Mouse (Mus musculus): ENCODE measurements around the gene Tmem254b. TPM values are rescaled to one million over a fixed set of nuclear protein-coding genes. Genes with fewer than 3 reads are reported as not detected.
"Not testable (repeated sequence)": the region's sequence is repeated elsewhere in the genome, so short reads cannot be mapped to it uniquely, and the experiment has no call there.

Gene Tmem254b
- polyA plus RNA-seq, 1 experiment from 2014 or later: 20.0 TPM

DNA sequence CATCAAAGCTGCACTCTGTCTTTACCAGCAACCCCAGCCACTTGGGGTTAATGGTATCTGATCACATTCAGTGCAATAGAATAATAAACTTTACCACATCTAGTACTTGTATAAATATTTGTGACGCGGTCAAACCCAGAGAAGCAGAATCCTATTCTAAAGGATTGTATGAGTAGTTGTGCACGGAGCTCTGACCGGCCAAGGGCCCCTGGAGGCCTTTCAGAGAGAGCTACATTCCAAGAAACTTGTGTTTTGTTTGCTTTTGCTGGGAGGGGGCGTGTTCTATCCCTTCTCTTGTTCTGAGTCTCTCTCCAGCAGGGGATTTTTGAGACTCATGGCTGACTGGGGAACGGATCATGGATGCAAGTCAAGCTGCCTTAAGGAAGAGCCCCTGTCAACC is 31.8 kb downstream of the Tmem254b start:
- H3K36me3 ChIP-seq (ENCODE audit: control insufficient read depth, insufficient read depth, low read length); H3K4me2 ChIP-seq (replicated peaks; ENCODE audit: low read depth, low read length); H3K4me3 ChIP-seq (ENCODE audit: low read depth, low read length); H3K4me1 ChIP-seq (replicated peaks; ENCODE audit: control insufficient read depth, insufficient read depth, low read length); H3K9ac ChIP-seq (ENCODE audit: low read depth, low read length); DNase-seq (ENCODE audit: low spot score); H3K27ac ChIP-seq (ENCODE audit: low read depth, low read length); H3K9me3 ChIP-seq (ENCODE audit: control insufficient read depth, low read length); ATAC-seq (ENCODE audit: low FRiP score); H3K27me3 ChIP-seq (ENCODE audit: control insufficient read depth, insufficient read depth, low read length): not testable (repeated sequence)
- WGBS: no CpG with 5 or more reads among the region's 6 CpGs

DNA sequence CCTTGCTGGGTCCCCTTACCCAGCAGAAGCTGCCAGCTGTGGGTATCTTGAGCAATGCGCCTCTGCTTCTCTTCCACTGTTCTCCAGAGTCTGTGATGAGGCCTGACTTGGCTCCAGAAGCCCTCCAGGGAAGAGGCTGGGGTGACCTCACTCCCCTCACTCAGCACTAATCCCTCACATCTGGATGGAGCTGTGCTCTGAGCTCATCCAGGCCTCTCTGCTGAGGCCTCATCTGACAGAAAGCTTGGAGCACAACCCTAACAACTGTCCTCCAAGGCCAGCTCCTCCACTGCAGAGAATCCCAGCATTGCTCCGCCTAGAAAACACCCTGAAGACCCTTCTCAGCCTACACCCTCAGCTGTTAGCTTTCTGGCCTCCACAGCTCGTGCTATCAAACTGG is 32.9 kb downstream of the Tmem254b start:
- H3K27me3 ChIP-seq (ENCODE audit: control insufficient read depth, insufficient read depth, low read length); ATAC-seq (ENCODE audit: low FRiP score); H3K4me2 ChIP-seq (replicated peaks; ENCODE audit: low read depth, low read length); H3K9ac ChIP-seq (ENCODE audit: low read depth, low read length); H3K4me1 ChIP-seq (replicated peaks; ENCODE audit: control insufficient read depth, insufficient read depth, low read length); DNase-seq (ENCODE audit: low spot score); H3K4me3 ChIP-seq (ENCODE audit: low read depth, low read length); H3K9me3 ChIP-seq (ENCODE audit: control insufficient read depth, low read length); H3K36me3 ChIP-seq (ENCODE audit: control insufficient read depth, insufficient read depth, low read length); H3K27ac ChIP-seq (ENCODE audit: low read depth, low read length): not testable (repeated sequence)
- WGBS: no CpG with 5 or more reads among the region's 3 CpGs

DNA sequence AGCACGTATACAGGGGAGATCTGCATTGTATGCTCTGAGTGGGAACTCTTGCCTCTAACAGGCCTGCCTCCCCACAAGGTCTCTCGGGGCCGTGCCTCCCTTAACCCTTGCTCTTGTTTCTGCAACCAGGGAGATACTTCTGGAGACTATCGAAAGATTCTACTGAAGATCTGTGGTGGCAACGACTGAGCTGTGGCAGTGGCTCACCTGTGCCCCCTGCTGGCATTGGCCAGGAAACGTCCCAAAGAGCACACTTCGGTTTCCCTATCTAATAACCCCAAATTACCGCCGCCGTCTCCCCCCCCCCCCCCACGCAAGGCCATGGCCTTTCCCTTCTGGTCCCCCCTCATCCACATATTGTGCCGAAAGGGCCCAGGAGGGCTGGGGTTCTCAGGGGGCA is 41.6 kb downstream of the Tmem254b start:
- not testable (repeated sequence) for H3K27me3 ChIP-seq (ENCODE audit: control insufficient read depth, insufficient read depth, low read length); H3K27ac ChIP-seq (ENCODE audit: low read depth, low read length); H3K4me2 ChIP-seq (replicated peaks; ENCODE audit: low read depth, low read length); H3K4me3 ChIP-seq (ENCODE audit: low read depth, low read length); ATAC-seq (ENCODE audit: low FRiP score); H3K9ac ChIP-seq (ENCODE audit: low read depth, low read length); H3K36me3 ChIP-seq (ENCODE audit: control insufficient read depth, insufficient read depth, low read length); H3K4me1 ChIP-seq (replicated peaks; ENCODE audit: control insufficient read depth, insufficient read depth, low read length); DNase-seq (ENCODE audit: low spot score); H3K9me3 ChIP-seq (ENCODE audit: control insufficient read depth, low read length)
- WGBS: no CpG with 5 or more reads among the region's 12 CpGs

DNA sequence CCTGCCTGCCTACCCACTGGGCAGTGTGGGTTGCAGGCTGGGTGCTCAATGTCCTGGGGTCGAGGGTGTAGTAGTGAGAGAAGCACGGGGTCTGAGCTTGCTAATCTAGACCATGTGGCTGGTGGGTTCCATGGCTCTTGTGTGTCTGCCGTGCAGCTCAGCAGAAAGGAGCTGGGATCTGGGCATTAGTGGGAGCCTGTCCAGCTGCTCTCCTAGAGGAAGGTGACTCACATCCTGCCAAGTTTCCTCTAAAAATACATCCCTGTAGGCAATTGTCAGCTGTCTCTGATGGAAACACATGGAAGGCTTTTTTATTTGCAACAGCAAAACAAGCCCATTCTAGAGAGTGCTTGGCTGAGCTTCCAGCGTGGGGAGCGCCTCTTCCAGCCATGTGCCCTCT is 44.4 kb downstream of the Tmem254b start:
- H3K9me3 ChIP-seq (ENCODE audit: control insufficient read depth, low read length); H3K27ac ChIP-seq (ENCODE audit: low read depth, low read length); H3K4me3 ChIP-seq (ENCODE audit: low read depth, low read length); DNase-seq (ENCODE audit: low spot score); H3K27me3 ChIP-seq (ENCODE audit: control insufficient read depth, insufficient read depth, low read length); H3K9ac ChIP-seq (ENCODE audit: low read depth, low read length); H3K4me1 ChIP-seq (replicated peaks; ENCODE audit: control insufficient read depth, insufficient read depth, low read length); H3K4me2 ChIP-seq (replicated peaks; ENCODE audit: low read depth, low read length); ATAC-seq (ENCODE audit: low FRiP score); H3K36me3 ChIP-seq (ENCODE audit: control insufficient read depth, insufficient read depth, low read length): not testable (repeated sequence)
- no CpG with 5 or more reads among the region's 5 CpGs for WGBS

DNA sequence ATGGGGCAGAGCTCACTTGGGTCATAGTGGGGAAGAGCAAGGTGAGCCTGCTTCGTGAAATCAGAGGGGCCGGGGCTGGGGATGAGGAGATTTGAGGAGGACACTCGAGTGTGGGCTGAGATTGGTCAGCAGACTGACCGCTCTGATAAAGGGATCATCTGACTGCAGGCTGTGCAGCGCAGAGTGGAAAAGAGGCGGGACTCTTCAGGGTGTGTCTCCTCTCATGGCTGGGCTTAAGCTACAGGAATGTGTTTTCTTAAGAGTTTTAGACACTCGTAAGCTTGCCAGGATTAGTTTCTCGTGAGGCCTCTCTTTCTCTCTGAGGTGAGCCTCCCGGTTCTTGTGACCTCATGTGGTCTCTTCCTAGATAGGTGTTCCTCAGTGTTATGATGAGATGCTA is 45.7 kb downstream of the Tmem254b start:
- not testable (repeated sequence) for H3K36me3 ChIP-seq (ENCODE audit: control insufficient read depth, insufficient read depth, low read length); DNase-seq (ENCODE audit: low spot score); H3K4me1 ChIP-seq (replicated peaks; ENCODE audit: control insufficient read depth, insufficient read depth, low read length); H3K9me3 ChIP-seq (ENCODE audit: control insufficient read depth, low read length); H3K9ac ChIP-seq (ENCODE audit: low read depth, low read length); H3K27ac ChIP-seq (ENCODE audit: low read depth, low read length); H3K4me3 ChIP-seq (ENCODE audit: low read depth, low read length); H3K27me3 ChIP-seq (ENCODE audit: control insufficient read depth, insufficient read depth, low read length); H3K4me2 ChIP-seq (replicated peaks; ENCODE audit: low read depth, low read length); ATAC-seq (ENCODE audit: low FRiP score)
- no CpG with 5 or more reads among the region's 9 CpGs for WGBS

DNA sequence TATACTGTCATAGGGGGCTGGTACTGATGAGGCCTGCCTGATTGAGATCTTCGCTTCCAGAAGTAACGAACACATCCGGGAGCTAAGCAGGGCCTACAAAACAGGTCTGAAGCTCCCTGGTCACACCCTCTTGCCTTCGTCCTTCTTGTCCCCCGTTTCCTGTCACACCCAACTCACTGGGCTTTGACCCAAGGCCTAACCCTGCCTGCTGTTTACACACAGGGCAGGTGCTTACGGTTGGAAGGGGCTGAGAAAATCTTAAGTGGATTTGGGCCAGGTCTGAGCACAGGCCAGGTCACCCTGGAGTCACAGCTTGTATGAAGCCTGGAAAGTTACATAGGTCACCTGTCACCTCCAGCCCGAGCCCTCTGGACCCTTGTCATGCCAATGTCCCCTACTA is 50.8 kb downstream of the Tmem254b start:
- H3K36me3 ChIP-seq (ENCODE audit: control insufficient read depth, insufficient read depth, low read length); H3K9me3 ChIP-seq (ENCODE audit: control insufficient read depth, low read length); H3K27me3 ChIP-seq (ENCODE audit: control insufficient read depth, insufficient read depth, low read length); ATAC-seq (ENCODE audit: low FRiP score); H3K4me1 ChIP-seq (replicated peaks; ENCODE audit: control insufficient read depth, insufficient read depth, low read length); DNase-seq (ENCODE audit: low spot score); H3K4me3 ChIP-seq (ENCODE audit: low read depth, low read length); H3K9ac ChIP-seq (ENCODE audit: low read depth, low read length); H3K27ac ChIP-seq (ENCODE audit: low read depth, low read length); H3K4me2 ChIP-seq (replicated peaks; ENCODE audit: low read depth, low read length): not testable (repeated sequence)
- no CpG with 5 or more reads among the region's 7 CpGs for WGBS

Other genes with a start within 250 kb of the Tmem254b start
- gene Duxbl1, start 228.5 kb downstream of the Tmem254b start, polyA plus RNA-seq (2014; fragmentation: Nextera tagmentation; extraction: Ambion mirVana): 6.3 and 6.9 TPM in 2 replicates
- gene Gm9780, start 164.3 kb downstream of the Tmem254b start, polyA plus RNA-seq (2014; fragmentation: Nextera tagmentation; extraction: Ambion mirVana): 0.67 and 2.0 TPM in 2 replicates
- 22.1 and 24.6 TPM in 2 replicates for gene Tmem254c, start 139.7 kb downstream of the Tmem254b start, polyA plus RNA-seq (2014; fragmentation: Nextera tagmentation; extraction: Ambion mirVana)
- gene Cphx2, start 125.5 kb downstream of the Tmem254b start, polyA plus RNA-seq (2014; fragmentation: Nextera tagmentation; extraction: Ambion mirVana): not detected in 2 replicates
- gene Cphx3, start 124.7 kb downstream of the Tmem254b start, polyA plus RNA-seq (2014; fragmentation: Nextera tagmentation; extraction: Ambion mirVana): not detected in 2 replicates
- 0.50 and 3.3 TPM in 2 replicates for gene Duxbl2, start 88.7 kb downstream of the Tmem254b start, polyA plus RNA-seq (2014; fragmentation: Nextera tagmentation; extraction: Ambion mirVana)
- gene Plac9b, start 24.6 kb downstream of the Tmem254b start, polyA plus RNA-seq (2014; fragmentation: Nextera tagmentation; extraction: Ambion mirVana): 1.7 and 3.5 TPM in 2 replicates
- 4.6 and 7.6 TPM in 2 replicates for gene Duxbl3, start 50.9 kb upstream of the Tmem254b start, polyA plus RNA-seq (2014; fragmentation: Nextera tagmentation; extraction: Ambion mirVana)

Data from hindbrain, embryonic 11.5 days (tissue).